Mouse (Mus musculus) midbrain, embryonic 15.5 days (tissue): ENCODE results near the gene Fras1. TPM values are rescaled to one million over a fixed set of nuclear protein-coding genes. Genes with fewer than 3 reads are reported as not detected.

Experiments used
- ATAC-seq: fragments of 200-750 bp; cut with Nextera tagmentation; replicated peaks from 2 replicates; pipeline ENCODE4 v1.8.0; 2017; ENCODE audit warnings: moderate TSS enrichment
- H3K27ac ChIP-seq: fragments of 300-500 bp; sonication (generic); 2 replicates; pipeline ENCODE4 v1.5.1; 2015; ENCODE audit warnings: mild to moderate bottlenecking, inconsistent platforms
- H3K27me3 ChIP-seq: fragments of 300-500 bp; sonication (generic); replicated peaks from 2 replicates; pipeline ENCODE4 v1.6.1; 2015; ENCODE audit warnings: inconsistent platforms
- H3K36me3 ChIP-seq: fragments of 300-500 bp; sonication (generic); replicated peaks from 2 replicates; pipeline ENCODE4 v1.6.1; 2015; ENCODE audit warnings: inconsistent platforms
- H3K4me1 ChIP-seq: fragments of 300-500 bp; sonication (generic); 2 replicates; pipeline ENCODE4 v1.6.1; 2015; ENCODE audit warnings: inconsistent platforms
- H3K4me2 ChIP-seq: fragments of 300-500 bp; sonication (generic); 2 replicates; pipeline ENCODE4 v1.6.1; 2015; ENCODE audit warnings: inconsistent platforms, mild to moderate bottlenecking, moderate library complexity
- H3K4me3 ChIP-seq: fragments of 300-500 bp; sonication (generic); 2 replicates; pipeline ENCODE4 v1.5.1; 2015; ENCODE audit warnings: mild to moderate bottlenecking, inconsistent platforms
- H3K9ac ChIP-seq: fragments of 300-500 bp; sonication (generic); 2 replicates; pipeline ENCODE4 v1.6.1; 2015; ENCODE audit warnings: mild to moderate bottlenecking, inconsistent platforms
- H3K9me3 ChIP-seq: fragments of 300-500 bp; sonication (generic); 2 replicates; pipeline ENCODE4 v1.6.1; 2016; ENCODE audit warnings: inconsistent platforms
- WGBS: fragments of 180-500 bp; shearing (Covaris S2); methylation state at CpG from one replicate; pipeline ENCODE4 v1.1.7; 2015; ENCODE audit warnings: mixed read lengths; 5-methylcytosine and 5-hydroxymethylcytosine counted together
- polyA plus RNA-seq: library from polyadenylated mRNA; unstranded; fragments of >200 nt; fragmentation: Nextera tagmentation; extraction: Ambion mirVana; gene quantifications from 2 replicates; pipeline ENCODE4 v1.2.1, GENCODE M21; 2015

The Fras1 gene
- polyA plus RNA-seq, 1 experiment from 2014 or later: 6.4 TPM

DNA sequence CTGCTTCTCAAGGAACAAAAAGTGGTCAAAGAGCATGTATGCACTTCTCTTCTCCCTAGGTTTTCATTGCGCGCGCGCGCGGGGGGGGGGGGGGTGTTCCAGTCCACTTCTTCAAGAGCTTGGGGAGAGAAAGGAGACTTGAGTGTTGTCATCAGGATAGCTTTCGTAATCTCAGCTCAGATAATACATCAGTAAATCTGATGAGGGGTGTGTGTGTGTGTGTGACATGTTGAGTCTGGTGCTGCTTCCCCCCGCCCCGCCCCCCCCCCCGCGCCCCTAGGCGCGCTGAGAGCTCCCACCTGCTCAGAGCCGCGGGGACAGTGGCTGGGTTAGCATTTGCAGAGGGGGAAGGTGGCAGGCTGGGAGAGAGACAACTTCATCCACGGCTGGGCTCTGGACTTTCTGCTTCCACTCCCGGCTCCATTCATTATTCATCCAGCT lies 1.7 kb downstream of the Fras1 start:
- WGBS: under 1% methylated on average over 15 of the region's 17 CpGs
- Histone ChIP-seq H3K27ac (no peak overlapping the region), H3K36me3 (no peaks in the 10 kb centered on the region), H3K9ac (peak overlapping the region; percentile 43; the same call in 1 of the 2 replicates), H3K9me3 (no peaks in the 10 kb centered on the region), H3K27me3 (0 out of 2 replicates have a peak, but pooled peaks cover 8% of the 10 kb centered on the region), H3K4me2 (peak overlapping the region; percentile 98), H3K4me1 (peaks cover 32% of the 10 kb centered on the region), H3K4me3 (peak overlapping the region; percentile 68)
- ATAC-seq: no peak

DNA sequence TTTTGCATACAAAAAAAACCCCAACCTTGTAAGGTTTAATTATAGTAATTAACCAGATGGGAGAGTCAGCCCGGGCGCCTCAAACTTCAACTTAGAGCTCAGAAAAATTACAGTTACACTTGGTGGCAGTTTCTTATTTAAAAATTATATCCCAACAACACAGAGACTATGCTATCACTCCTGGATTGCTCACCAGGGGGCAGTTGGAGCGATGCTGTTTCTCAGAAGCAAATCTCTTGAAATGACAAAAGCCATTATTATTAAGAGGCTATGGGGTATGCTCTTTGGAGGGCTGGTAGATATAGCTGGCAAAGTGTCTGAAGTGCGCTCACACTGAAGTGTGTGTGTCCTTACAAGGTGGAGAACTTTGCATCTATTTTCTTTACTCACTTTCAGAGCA lies 2.5 kb downstream of the Fras1 start:
- no peak for ATAC-seq
- 0 out of 2 replicates have a peak, but pooled peaks cover 8% of the 10 kb centered on the region for H3K27me3 ChIP-seq
- H3K9me3 ChIP-seq: no peaks in the 10 kb centered on the region
- no peak overlapping the region for H3K27ac ChIP-seq
- no peaks in the 10 kb centered on the region for H3K36me3 ChIP-seq
- H3K4me2 ChIP-seq: peak overlapping the region; percentile 98
- WGBS: 60% methylated on average over 4 of the region's 4 CpGs
- peaks cover 32% of the 10 kb centered on the region for H3K4me1 ChIP-seq
- peak overlapping the region; percentile 68; the same call in 1 of the 2 replicates for H3K4me3 ChIP-seq
- H3K9ac ChIP-seq: no peak overlapping the region

DNA sequence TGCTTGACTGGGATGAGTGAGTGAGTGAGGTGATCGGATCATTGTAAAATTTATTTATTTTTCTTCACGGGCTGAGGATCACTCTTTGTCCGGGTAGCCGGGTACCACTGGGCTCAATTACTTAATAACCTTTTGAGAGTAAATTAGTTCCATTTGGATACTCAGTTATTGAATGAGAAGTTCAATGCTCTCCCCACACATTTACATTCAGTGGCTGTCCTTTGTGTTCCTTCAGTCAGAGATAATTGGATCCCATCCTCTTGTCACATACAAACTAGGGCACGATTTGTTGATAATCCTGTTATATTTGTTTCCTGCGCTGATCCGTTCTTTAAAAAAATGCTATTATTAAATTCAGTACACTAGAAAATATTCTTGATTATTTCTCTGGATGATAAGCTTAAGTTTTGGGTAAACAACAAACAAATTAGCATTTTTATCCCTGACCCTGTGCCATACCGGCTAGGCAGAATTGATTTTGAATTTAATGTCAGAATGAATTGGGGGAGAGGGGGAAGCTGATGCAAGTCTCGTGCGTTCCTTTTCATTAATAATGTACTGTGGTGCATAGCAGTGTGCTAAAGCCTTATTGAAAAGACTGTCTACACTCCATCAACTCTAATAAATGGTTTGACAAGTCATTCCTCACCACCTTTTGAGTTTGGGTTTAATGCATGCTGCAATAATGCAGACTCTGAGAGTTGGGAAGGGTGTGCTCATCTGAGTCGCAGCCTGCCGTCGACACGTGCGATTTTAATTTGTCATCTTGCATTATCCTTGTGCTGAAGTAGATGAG lies 12.6 kb downstream of the Fras1 start:
- H3K4me1 ChIP-seq: peaks cover 4% of the 10 kb centered on the region; the same call in 1 of the 2 replicates
- H3K9me3 ChIP-seq: no peaks in the 10 kb centered on the region
- H3K9ac ChIP-seq: no peak overlapping the region
- 25% methylated on average over 15 of the region's 15 CpGs for WGBS
- H3K36me3 ChIP-seq: no peaks in the 10 kb centered on the region
- ATAC-seq: peak; percentile 65; the same call in 1 of the 2 replicates
- H3K4me3 ChIP-seq: no peak overlapping the region
- no peaks in the 10 kb centered on the region for H3K27me3 ChIP-seq
- no peak overlapping the region for H3K27ac ChIP-seq
- no peak overlapping the region for H3K4me2 ChIP-seq

DNA sequence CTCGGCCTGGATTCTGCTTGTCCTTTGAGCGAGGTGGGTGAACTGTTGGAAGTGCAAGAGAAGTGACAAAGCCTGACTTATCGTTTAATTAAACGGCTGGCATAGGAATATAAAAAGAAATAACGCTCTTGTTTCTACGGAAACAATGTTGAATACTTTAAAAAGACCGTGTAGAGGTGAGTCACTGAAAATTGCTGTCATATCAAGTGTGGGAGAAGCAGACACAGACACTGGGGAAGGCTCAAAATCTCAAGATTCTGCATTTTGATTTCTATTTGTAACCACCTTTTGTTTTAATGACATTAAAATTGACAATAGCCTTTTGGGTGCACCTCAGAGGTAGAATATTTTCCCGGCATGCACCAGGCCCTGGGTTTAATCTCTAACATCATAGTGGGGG lies 14.6 kb downstream of the Fras1 start:
- 83% methylated on average over 8 of the region's 8 CpGs for WGBS
- no peaks in the 10 kb centered on the region for H3K9me3 ChIP-seq
- ATAC-seq: no peak

DNA sequence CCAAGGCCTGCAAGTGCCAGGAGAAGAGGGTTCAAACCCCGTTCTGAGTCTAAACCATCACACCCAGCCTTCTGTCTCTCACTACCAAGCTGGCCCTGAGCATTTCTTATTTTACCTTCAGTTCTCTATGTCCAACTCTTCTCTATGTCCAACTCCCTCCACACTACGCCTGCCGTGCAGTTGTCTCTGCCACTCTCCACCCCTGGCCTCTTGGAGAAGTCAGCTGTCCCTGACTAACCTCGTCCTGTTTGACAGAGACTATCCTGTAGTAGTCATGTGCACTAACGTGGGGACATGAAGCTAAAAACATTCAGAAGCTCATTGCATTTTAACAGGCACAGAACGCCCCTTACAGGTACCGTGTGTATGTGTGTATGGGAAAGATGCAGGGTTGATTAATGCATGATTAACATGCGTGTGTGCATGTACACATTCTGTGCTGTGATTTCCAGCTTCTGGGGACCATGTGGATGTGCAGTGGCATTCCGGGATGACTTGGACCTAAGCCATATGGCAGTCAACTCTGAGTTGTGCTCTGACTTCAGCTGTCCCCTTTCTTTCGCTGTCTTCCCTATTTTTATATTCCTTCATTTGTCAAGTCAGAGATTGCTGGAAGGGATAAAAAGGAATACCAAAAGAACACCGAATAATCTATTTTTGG lies 16.3 kb downstream of the Fras1 start:
- Histone ChIP-seq H3K36me3 (no peaks in the 10 kb centered on the region), H3K9me3 (no peaks in the 10 kb centered on the region), H3K4me2 (no peak overlapping the region), H3K4me1 (peaks cover 4% of the 10 kb centered on the region; the same call in 1 of the 2 replicates), H3K9ac (no peak overlapping the region), H3K27me3 (no peaks in the 10 kb centered on the region), H3K4me3 (no peak overlapping the region), H3K27ac (no peak overlapping the region)
- ATAC-seq: no peak
- WGBS: 91% methylated on average over 11 of the region's 11 CpGs

More for the DNA sequence above, 14.6 kb downstream of the Fras1 start:
- no peaks in the 10 kb centered on the region for H3K27me3 ChIP-seq
- no peak overlapping the region for H3K4me2 ChIP-seq
- no peak overlapping the region for H3K27ac ChIP-seq
- peaks cover 4% of the 10 kb centered on the region; the same call in 1 of the 2 replicates for H3K4me1 ChIP-seq
- H3K4me3 ChIP-seq: no peak overlapping the region
- H3K36me3 ChIP-seq: no peaks in the 10 kb centered on the region
- H3K9ac ChIP-seq: no peak overlapping the region

DNA sequence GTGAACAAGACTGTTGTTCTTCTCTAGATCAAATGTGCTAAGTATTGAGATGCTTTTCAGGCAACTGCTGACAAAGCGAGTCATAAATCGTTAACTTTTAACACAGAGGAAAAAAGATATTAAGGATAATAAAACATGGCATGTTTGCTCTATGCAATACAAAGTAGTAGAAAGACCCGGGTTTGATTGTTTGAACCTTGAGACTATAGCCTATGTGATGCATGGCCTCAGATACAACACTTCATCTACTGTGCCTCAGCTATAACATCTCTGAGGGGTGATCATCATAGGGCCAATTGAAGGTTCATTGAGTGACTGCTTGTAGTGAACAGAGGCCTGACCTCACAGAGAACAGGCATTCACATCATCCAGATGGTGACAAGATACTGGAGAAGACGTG lies 17.3 kb downstream of the Fras1 start:
- ATAC-seq: no peak
- Histone ChIP-seq H3K4me3 (no peak overlapping the region), H3K4me1 (peaks cover 4% of the 10 kb centered on the region; the same call in 1 of the 2 replicates), H3K27ac (no peak overlapping the region), H3K27me3 (no peaks in the 10 kb centered on the region), H3K9me3 (no peaks in the 10 kb centered on the region), H3K9ac (no peak overlapping the region), H3K4me2 (no peak overlapping the region), H3K36me3 (no peaks in the 10 kb centered on the region)
- WGBS: 96% methylated on average over 4 of the region's 4 CpGs

DNA sequence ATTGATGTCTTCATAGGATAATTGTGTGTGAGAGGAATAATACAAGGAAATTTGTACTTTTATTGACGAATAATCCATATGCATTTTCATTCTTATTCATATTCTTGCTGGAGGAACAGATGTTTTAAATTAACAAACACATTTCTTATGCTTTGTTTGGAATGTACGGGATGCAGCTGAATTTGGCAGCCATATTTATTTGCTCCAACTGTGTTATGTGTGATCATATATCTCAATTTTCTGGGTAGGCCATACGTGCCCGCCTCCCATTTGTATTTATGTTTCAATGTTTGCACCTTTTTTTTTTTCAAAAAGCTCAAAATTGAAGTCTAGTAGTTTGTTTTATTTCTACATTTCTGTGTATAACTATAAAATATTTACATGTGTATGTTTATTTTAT lies 21.2 kb downstream of the Fras1 start:
- no peak overlapping the region for H3K4me3 ChIP-seq
- no peak overlapping the region for H3K27ac ChIP-seq
- H3K9ac ChIP-seq: no peak overlapping the region
- H3K27me3 ChIP-seq: no peaks in the 10 kb centered on the region
- ATAC-seq: no peak
- no peaks in the 10 kb centered on the region for H3K36me3 ChIP-seq
- H3K4me2 ChIP-seq: no peak overlapping the region
- WGBS: 90% methylated on average over 4 of the region's 4 CpGs
- H3K4me1 ChIP-seq: no peaks in the 10 kb centered on the region
- no peaks in the 10 kb centered on the region for H3K9me3 ChIP-seq

DNA sequence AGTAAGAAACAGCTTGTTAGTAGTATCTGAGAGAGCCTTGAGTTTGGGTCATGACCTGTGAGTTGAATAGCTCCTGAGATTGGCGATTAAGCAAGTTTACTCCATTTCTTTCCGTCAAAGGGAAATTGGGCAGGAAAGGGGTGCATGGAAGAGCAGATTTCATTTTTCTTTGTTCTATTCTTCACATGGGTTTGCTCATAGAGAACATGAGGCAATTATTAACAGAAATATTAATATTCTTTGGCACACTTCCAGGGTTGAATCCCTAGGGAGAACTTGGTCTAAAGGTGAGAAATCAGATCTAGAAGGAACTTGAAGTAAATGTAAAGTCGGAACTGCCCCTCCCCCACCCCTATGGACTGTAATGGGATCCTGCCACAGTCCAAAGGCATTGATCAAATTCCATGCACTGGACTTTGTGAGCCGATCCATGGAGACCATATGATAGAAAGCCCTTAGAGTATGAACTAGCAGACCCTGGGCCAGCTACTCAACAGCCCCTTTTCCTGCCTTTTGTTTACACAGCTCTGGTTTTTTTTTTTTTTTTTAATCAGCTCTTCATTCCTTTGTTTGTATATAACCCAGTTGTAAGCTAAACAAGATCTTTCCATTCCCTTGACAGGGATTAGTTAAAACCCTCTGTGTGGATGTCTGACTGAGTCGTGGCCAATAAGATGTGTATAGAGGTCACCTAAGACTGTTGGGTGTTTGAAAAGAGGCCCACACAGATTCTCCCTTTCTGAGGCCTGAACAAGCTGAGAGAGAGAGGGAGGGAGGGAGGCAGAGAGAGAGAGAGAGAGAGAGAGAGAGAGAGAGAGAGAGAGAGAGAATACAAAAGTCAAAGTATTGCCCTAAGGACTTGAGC lies 22.3 kb downstream of the Fras1 start:
- Histone ChIP-seq H3K4me3 (no peak overlapping the region), H3K27me3 (no peaks in the 10 kb centered on the region), H3K9me3 (no peaks in the 10 kb centered on the region), H3K9ac (no peak overlapping the region), H3K27ac (no peak overlapping the region), H3K4me2 (no peak overlapping the region), H3K4me1 (no peaks in the 10 kb centered on the region), H3K36me3 (no peaks in the 10 kb centered on the region)
- ATAC-seq: no peak
- WGBS: 39% methylated on average over 5 of the region's 5 CpGs

DNA sequence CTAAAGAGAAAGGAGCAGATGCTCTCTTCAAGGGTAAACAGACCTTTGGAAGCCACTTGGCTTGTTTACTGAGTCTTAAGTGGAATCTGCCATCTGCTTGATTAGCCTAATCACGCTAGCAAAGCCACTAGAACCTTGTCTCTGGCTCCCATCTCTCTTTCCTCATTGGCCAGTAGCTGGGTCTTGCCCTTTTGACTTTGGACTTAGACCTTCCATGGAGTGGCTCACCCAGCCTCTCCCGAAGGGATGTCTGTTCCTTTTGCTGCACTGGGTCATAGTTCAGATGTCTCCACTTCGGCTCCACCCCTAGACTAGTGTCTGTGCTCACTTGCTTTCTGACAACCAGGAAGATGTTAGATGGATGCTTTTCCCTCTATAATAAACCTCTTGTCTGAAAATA lies 28.8 kb downstream of the Fras1 start:
- H3K4me2 ChIP-seq: no peak overlapping the region
- no peak overlapping the region for H3K4me3 ChIP-seq
- H3K9me3 ChIP-seq: no peaks in the 10 kb centered on the region
- no peaks in the 10 kb centered on the region for H3K27me3 ChIP-seq
- 76% methylated on average over 3 of the region's 3 CpGs for WGBS
- ATAC-seq: no peak
- H3K9ac ChIP-seq: no peak overlapping the region
- H3K36me3 ChIP-seq: no peaks in the 10 kb centered on the region
- H3K4me1 ChIP-seq: peaks cover 7% of the 10 kb centered on the region; the same call in 1 of the 2 replicates
- no peak overlapping the region for H3K27ac ChIP-seq

DNA sequence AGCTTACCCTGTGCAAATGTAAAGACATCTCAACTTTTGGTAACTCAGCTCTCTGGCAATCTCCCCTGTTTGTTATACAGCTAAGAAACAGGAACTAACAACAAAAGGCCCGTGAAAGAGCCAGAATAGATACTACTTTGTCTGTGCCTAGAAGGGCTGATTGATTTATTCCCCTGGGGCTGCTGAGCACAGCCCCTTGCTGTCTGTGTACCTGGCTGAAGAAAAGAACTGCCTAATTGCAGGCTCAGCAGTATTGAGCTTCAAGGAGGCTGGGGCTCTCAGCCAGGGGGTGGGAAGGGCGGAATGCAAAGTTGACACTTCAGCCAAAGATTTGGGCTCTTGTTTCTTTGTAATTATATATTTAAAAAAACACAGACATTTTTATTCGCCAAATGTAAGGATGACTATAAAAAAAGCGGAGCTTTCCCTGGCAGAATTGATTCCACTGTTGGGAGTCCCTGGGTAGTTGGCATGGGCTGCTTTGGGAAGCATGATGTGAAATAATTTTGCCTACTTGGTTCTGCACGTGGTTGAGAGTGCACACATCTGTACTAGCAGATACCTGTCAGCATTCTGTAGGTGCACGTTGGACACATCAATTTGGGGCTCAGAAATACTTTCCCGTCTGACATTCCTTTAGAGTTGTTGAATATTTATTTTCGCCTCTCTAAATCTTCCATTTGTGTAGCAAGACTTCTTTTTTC lies 31.5 kb downstream of the Fras1 start:
- peaks cover 7% of the 10 kb centered on the region; the same call in 1 of the 2 replicates for H3K4me1 ChIP-seq
- no peaks in the 10 kb centered on the region for H3K36me3 ChIP-seq
- H3K27me3 ChIP-seq: no peaks in the 10 kb centered on the region
- no peak overlapping the region for H3K27ac ChIP-seq
- peak; percentile 66; the same call in 1 of the 2 replicates for ATAC-seq
- WGBS: 67% methylated on average over 8 of the region's 8 CpGs
- no peak overlapping the region for H3K4me3 ChIP-seq
- no peak overlapping the region for H3K9ac ChIP-seq
- no peaks in the 10 kb centered on the region for H3K9me3 ChIP-seq
- no peak overlapping the region for H3K4me2 ChIP-seq

DNA sequence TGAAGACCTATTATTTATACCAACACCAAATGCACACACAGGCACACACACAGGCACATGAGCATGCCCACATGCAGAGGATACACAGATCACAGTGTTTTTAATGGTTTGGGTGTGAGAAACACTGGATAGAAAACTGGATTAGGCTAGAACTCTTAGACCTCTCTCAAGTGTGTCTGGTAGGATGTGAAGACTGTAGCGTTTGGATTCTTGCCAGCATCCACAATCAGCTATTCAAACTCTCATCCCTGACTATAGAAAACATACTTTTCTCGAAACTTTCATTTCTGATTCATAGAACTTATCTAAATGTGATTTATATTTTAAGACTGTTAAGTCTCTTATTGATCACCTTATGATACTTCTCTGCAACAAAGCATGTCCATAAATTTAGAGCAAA lies 34.5 kb downstream of the Fras1 start:
- Histone ChIP-seq H3K27ac (no peak overlapping the region), H3K4me2 (no peak overlapping the region), H3K27me3 (no peaks in the 10 kb centered on the region), H3K4me1 (peaks cover 4% of the 10 kb centered on the region; the same call in 1 of the 2 replicates), H3K9ac (no peak overlapping the region), H3K36me3 (no peaks in the 10 kb centered on the region), H3K4me3 (no peak overlapping the region), H3K9me3 (no peaks in the 10 kb centered on the region)
- ATAC-seq: no peak
- 86% methylated on average over 2 of the region's 2 CpGs for WGBS
